Mouse (Mus musculus) adipocyte (in vitro differentiated cells): ENCODE measurements around the gene Dpysl5.

Source experiments
- DNase-seq: peaks from one replicate; pipeline ENCODE4 v3.0.0-alpha.2; 2016; ENCODE audit warnings: low spot score

The Dpysl5 gene

GRCm38 (mm10) chr5:30824124-30824988, 113.0 kb downstream of the Dpysl5 start:
- DNase-seq, result no peak

- DNase-seq, result no peak
These were observed 113.8 kb downstream of the Dpysl5 start for GRCm38 (mm10) chr5:30825166-30825565.

GRCm38 (mm10) chr5:30825821-30826220, 114.5 kb downstream of the Dpysl5 start:
- no peak for DNase-seq

GRCm38 (mm10) chr5:30833416-30833815, 122.1 kb downstream of the Dpysl5 start:
- peak; percentile 41 for DNase-seq

- no peak for DNase-seq
These were observed 128.4 kb downstream of the Dpysl5 start for GRCm38 (mm10) chr5:30839731-30840130.

- no peak for DNase-seq
These were observed 130.5 kb downstream of the Dpysl5 start for GRCm38 (mm10) chr5:30841896-30842295.
